Mouse (Mus musculus): ENCODE measurements around the gene Umodl1.

DNA sequence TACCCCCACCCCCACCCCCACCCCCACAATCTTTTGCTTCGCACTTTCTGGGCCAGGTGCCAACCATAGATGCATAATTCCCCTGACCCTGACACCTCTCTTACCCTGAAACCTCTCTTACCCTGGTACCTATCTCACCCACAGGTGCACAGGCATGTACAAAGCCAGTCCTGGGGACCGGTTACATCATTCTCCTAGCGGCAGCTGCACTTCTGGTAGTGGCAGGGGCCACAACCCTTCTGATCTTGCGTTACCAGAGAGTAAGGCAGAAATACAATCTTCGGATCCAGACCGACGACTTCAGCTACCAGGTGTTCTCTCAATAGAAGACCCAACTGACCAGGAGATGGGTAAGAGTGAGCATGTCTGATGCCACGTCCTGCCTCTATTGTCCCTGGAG is 54.0 kb downstream of the Umodl1 start:
- TF ChIP-seq TCF12 (IDR thresholded peaks at IDR 0.05; ENCODE audit: insufficient read depth, poor library complexity, severe bottlenecking) (no peak), POLR2A (IDR thresholded peaks at IDR 0.05; ENCODE audit: insufficient read length, low read depth) (no peak), USF1 (IDR thresholded peaks at IDR 0.05; ENCODE audit: low read depth) (no peak), MAX (IDR thresholded peaks at IDR 0.05; ENCODE audit: low read depth) (no peak)
